Mouse (Mus musculus) kidney, adult 2 months (tissue): ENCODE measurements around the gene Agfg1.

Experiments
- CTCF ChIP-seq: fragments of 200-500 bp; conservative IDR thresholded peaks from 2 replicates; pipeline ENCODE4 v1.5.1; 2011; ENCODE audit warnings: low read depth, mild to moderate bottlenecking, control low read depth, low read length, moderate library complexity, mixed read lengths; ENCODE audit not compliant: insufficient read depth, insufficient read length
- POLR2A ChIP-seq: fragments of 200-500 bp; IDR thresholded peaks from one replicate; pipeline ENCODE4 v1.6.1; 2011; ENCODE audit warnings: low read depth, low read length, control low read depth

DNA sequence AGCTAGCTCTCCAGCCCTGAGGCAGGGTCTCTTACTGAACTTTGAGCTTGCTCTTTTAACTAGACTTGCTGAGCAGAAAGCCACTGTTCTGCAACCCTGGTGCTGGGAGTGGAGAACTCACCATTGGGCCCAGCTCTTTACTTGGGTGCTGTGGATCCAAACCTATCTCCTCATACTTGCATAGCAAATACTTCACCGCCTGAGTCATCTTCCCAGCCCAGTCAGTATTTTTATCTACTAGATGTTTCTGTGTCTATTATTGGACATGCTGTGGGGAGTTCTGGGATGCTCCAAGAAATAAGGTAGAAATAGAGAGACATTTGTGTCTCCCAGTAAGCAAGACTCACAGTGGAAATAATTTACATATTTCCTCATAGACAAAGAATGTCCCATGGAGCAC is 35.2 kb upstream of the Agfg1 start:
- TF ChIP-seq CTCF = no peak
- TF ChIP-seq POLR2A = no peak
